Mouse (Mus musculus) kidney, adult 2 months (tissue): Measurements from ENCODE around the gene Gja10.

Experiments used
- CTCF ChIP-seq: fragments of 200-500 bp; conservative IDR thresholded peaks from 2 replicates; pipeline ENCODE4 v1.5.1; 2011; ENCODE audit warnings: low read depth, mild to moderate bottlenecking, control low read depth, low read length, moderate library complexity, mixed read lengths; ENCODE audit not compliant: insufficient read depth, insufficient read length
- POLR2A ChIP-seq: fragments of 200-500 bp; IDR thresholded peaks from one replicate; pipeline ENCODE4 v1.6.1; 2011; ENCODE audit warnings: low read depth, low read length, control low read depth

DNA sequence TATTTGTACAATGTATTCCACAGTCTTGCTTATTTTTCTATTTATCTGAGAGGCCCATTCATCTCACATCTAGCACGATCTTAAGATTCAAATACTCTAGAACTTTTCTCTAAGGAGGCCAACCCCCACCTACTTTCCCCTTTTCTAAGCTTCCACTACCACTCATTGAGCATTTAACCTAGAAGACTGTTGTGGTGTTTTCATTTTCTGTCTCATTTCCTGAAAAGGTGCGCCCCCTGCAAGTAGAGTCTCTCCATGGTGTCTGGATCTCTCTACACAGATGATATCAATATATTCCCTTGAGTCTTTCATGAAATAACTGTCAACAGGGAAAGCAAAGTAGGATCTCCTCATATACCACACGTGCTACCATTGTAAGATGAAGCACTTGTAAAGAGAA lies at the start of gene Gja10:
- TF ChIP-seq CTCF (no peak), POLR2A (no peak)
